Mouse (Mus musculus) right cerebral cortex, postnatal 25 days (tissue): ENCODE measurements around the gene Slc8a1.

ENCODE experiments used
- DNase-seq: peaks from one replicate; pipeline ENCODE4 v3.0.0; 2022

Slc8a1 gene

DNA sequence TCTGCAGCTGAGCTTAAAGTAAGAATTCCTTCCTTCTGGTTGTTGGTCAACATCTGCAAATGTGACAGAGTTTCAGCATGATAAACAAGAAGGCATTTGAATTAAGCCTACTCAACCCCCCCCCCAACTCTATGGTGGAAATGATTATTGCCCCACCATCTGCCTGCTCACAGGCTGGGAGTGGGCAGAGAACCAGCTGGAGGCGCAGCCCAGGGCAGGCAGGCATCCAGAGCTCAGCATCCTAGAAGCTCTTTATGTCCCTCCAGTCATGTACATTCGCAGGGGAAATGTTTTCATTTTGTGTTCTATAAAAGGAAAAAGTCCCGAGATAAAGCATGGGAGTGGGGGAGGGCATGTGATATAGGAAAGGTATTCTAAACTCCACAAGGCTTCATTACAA is 235.4 kb downstream of the Slc8a1 start:
- DNase-seq = peak; percentile 42

DNA sequence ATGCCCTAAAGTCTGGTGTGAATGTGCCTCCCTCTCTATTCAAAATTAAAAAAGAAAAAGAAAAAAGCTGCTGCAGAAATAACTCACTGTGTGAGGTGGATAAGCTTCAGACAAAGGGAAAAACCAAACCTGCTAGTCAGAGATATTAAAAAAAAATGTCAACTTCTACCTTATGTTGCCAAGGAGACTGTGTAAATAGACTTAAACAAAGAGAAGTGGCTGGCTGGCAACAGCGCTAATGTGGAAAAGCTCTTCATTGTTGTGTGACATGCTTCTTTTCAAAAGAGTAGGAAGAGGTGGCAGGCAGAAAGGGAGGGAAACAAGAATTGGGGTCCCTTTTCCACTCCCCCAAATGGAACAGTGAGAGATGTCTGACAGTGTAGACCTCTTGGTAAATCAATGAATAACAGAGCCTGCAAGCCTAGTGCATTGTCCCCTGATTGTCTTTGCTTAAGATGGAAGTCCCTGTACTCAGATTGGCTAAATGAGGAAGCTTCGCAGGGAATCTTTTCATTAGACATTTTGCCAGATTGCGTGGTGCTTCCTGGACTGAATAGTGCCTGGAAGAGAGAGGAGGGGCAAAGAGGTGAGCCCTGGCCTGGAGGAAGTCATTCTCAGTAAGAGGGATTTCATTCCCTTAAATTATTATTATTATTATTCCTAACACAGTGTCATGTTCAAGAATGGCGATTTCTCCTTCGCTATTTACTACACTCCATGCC is 237.3 kb downstream of the Slc8a1 start:
- DNase-seq = no peak

DNA sequence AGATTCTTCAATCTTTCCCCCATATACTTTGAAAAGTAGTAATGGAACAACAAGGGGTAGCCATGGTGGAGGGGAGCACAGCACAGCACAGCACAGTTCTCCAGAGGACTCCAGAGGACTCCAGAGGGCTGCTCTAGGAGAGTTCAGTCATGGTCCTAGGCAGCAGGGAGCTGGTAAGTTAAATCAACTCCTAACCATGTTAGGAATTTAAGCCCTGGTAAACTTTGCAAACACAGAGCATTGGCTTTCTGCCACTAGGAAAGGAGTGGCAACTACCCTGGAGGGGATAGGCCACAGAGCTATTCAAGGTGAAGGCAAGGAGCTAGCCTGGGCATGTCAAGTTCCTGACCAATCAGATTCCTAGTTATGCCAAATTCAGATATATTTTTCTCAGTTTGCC is 240.3 kb downstream of the Slc8a1 start:
- no peak for DNase-seq

DNA sequence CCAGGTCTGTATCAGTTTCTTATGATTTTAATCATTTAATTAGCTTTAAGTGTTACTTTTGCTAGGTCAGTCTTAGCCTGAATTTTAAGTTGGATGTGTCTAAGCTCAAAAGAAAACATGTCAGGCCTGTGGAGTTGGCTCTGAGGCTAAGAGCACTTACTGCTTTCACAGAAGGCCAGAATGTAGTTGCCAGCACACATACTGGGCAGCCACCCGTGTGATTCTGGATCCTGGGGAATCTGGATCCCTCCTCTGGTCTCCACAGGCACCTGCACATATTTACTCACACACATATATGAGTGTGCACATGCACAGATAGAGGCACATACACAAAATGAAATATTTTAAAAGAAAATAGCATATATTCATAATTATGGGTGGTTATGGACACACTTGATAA is 241.6 kb downstream of the Slc8a1 start:
- no peak for DNase-seq

DNA sequence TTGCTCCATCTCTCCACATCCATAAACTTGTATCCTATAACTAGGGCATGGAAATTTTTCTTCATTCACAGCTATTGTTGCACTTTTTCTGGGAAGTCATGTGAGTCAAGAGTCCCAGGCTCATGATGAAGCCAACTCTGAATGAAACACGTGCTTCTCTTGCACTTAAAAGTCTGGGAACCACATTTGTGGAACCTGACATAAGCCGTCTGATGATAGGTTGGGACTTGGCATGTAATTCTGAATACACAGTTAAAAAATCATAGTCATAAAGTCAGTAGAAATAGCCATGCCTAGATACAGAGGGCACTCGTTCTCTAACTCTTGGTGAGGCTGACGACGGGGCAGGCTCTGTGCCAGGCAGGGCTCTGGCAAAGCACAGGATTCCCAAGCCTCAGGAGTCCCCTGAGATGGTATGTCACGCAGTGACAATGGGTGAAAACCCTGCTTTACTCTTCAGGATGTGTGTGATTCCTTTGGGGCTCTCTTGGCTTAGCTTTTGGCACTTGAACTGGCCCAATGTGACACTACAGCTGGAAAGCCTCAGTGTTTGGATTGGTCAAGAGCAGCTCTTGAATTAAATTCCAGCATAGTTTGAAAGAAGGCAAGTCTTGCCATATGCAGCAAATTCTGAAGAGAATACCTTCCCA is 245.8 kb downstream of the Slc8a1 start:
- DNase-seq = no peak

DNA sequence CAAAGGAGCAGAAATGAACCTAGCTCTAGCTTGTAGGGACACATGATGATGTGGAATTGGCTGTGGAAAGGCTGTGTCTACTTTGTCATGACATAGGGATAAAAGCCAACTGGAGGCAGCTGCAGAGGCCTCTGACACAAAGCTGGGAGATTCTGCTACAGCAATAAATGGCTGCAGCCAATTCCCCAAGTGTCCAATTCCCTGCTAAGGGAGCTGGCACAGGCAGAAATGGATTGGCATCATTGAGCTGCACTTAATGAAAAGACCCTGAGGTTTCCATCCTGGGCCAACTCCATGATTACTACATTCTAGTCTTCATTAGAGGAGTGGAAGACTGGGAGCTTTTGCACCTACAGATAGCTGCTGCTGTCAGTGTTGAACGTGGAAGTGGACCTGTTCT is 251.8 kb downstream of the Slc8a1 start:
- no peak for DNase-seq

DNA sequence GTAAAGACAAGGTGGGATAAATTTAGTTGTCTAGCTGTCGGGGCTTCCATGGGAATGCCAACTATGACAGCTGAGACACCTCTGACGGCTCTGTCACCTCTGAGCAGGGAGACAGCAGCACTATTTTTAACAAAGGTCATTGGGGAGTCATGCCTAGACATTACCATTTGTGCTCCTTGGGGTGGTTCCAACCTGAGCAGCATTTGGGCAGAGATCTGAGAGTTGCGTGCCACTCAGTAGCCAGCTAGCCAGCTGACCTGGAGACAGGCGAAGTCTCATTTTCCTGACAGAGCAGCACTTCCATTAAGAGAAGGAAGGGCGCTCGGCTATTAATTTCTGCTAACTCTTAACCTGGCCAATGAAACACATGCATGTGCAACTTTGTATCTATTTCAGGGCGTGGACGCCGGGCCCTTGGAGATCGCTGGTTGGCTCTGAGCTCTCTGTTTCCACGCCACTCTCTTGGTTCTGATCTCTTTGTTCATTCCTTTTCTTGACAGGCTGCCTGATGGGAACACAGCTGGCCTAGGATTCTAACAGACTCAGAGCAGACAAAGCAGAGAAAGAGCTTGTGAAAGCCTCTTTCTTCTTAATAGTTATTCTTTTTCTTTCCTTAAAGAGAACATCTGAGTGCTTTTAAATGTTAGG is 256.2 kb downstream of the Slc8a1 start:
- DNase-seq = no peak

DNA sequence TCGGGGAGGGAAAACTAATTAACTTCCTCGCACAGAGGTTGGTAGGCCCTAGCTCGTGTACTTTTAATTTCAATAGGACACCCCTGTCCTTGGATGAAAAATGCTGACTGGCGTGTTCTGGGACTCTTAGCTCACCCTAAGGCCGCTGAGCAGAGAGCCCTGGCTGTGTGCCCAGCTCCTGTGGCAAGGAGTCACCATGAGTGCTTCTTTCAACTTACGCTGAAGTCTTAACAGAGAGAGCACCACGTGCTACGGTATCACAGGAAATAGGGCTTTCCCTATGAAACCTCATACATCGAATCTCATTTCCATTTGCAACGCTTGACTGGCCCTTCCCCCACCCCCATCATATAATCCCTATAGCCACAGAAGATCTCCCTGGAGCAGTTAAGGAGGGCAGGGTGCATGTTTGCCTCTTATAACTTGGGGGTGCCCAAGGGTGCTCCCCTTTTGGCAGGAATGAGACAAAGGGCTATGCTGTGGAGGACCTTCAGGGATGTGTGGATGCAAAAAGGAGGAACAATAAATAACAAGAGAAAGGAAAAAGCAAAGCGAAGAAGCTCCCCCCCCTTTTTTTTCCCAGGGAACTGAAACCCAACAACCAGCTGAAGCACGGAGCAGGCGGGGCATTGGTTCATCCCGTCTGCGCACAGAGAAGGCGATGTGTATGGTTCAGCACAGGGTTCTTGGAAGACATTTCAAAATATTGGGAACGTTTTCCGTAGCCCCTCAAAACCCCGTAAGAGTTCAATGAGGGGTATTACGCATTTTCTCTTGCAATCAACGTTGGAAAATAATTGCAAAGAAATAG is 257.6 kb downstream of the Slc8a1 start:
- no peak for DNase-seq

GRCm38 (mm10) chr17:81479807-81480206 is 258.4 kb downstream of the Slc8a1 start:
- no peak for DNase-seq

- DNase-seq = no peak
Observed at GRCm38 (mm10) chr17:81477420-81477819, 260.8 kb downstream of the Slc8a1 start.

- DNase-seq = no peak
Observed at GRCm38 (mm10) chr17:81473363-81473762, 264.8 kb downstream of the Slc8a1 start.

- DNase-seq = no peak
Observed at GRCm38 (mm10) chr17:81468941-81469340, 269.2 kb downstream of the Slc8a1 start.

DNA sequence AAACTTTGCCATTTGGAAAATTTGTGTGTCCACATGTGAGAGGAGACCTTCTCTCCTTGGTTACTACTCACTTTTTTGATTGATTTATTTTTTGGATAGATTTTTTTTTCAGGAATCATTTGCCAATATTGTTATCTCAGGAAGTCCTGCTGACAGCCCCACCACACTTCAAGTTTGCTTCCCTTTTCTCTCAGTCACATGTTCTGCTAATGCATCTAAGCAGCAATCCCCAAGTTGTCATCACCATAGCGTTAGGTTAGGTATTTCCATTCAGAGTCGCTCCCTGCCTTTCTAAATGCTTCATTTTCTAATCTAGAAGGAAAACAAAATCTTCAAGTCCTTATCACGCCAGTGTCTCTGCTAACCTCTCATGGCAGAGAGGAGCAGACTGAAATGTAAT is 278.8 kb downstream of the Slc8a1 start:
- no peak for DNase-seq

GRCm38 (mm10) chr17:81455977-81456376 is 282.2 kb downstream of the Slc8a1 start:
- DNase-seq = no peak

DNA sequence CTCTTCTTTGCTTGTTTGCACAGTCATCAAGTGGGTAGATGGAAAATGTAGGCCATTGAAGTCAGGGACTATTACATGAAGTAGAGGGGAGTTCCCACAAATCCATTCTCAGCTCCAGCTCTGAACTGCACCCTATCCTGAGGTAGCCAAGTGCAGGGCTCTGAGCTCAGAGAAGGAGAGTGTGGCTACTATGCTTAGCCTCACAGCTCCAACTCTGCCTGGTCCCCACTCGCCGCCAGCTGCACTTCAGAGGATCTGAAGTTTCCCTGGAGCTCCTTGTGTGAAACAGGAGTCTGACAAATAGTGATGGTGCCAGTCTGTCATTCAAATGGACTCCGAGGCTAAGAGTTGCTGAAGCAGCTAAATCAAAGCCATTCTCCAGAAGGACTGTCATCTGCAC is 282.9 kb downstream of the Slc8a1 start:
- DNase-seq = no peak

- DNase-seq = no peak
Observed at GRCm38 (mm10) chr17:81441463-81441862, 296.7 kb downstream of the Slc8a1 start, which contains the start of gene Gm11096. TSS of gene Gm11096 (plus strand) at chr17:81441763.

GRCm38 (mm10) chr17:81433148-81433547 is 305.0 kb downstream of the Slc8a1 start:
- no peak for DNase-seq

DNA sequence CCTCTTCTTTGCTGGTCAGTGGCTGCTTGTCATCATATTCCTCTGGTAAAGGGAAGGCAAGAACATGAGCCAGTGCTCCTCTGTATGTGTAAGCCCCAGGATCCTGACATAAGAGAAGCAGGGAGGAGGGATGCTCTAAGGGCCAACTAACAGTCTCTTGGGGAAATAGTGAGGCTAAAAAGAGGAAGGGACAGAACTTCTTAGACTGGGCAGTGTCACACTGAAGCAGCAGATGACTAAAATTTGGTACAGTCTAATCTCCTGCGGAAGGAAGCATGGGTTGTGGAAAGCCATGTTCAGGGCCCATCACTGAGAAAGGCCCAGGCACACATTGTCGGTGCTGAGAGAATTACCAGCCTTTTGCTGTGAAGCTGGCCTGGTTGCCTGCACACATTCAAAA is 305.4 kb downstream of the Slc8a1 start:
- DNase-seq = no peak

DNA sequence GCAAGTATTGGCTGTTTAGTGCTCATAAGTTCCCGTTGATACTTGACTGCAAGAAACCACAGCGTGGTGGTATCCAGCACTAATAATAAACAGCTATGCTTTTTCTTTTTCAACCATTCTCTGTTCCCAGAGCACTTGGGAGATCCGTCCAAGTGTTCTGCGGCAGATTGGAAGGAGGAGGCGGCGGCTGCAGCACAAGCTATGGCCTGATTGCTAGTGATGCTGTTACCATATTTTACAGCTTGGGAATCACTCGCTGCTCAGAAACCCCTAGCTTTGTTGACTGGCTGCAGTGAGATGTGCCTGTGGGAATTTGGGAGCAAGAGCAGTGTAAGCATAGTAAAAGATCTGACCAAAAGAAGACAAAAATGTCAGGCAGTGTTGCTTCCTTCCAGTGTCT is 310.9 kb downstream of the Slc8a1 start:
- peak; percentile 60 for DNase-seq

GRCm38 (mm10) chr17:81424256-81424912 is 313.8 kb downstream of the Slc8a1 start:
- DNase-seq = no peak

DNA sequence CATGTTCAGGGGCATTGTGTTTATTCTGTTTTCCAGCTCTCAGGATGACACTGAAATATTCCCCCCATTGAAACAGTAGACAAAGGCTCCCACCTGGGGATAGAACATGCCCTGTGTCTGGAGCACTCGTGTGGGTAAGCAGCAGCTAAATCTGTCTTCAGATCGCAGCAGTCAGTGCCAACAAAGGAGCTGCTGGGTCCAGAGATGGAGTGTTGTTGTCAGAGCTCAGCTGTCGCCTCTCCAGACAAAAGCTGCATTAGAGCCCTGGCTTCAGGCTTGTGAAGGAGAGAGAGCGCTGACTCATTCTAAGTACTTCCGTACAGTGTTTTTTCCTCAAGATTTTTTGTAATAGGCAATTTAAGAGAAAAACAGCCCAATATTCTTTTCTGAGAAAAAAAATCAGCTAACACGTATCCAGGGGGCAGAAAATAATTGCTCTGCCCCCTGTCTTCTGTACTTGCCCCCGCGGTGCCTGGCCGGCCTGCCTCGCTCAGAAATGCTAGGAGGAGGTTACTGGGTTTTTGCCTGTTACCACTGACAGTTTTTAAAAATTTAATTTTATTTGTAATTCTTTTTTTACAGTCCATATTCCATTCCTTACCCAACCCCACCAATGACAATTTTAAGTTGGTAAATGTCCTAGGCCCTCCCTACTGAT is 318.2 kb downstream of the Slc8a1 start:
- peak; percentile 36 for DNase-seq
